Comparison of ENCODE assay signal across 8 mouse cellular contexts in genomic region chr10:40348566-40349536, GRCm38 (mm10). TPM values are rescaled to one million over a fixed set of nuclear protein-coding genes. Genes with fewer than 3 reads are reported as not detected.
A peak's percentile ranks its signal among the peaks of the same experiment; 100 is the strongest.
DNase-seq lines count a peak whose midpoint lies in the region; ATAC-seq and TF ChIP-seq lines count a peak whose summit lies in the region.

No protein-coding gene starts in this region.

- H3K4me3 ChIP-seq in C2C12 (ENCODE audit: insufficient read depth, poor library complexity, severe bottlenecking) = peak overlapping the region; percentile 92
- peak overlapping the region; percentile 100 for H3K4me3 ChIP-seq in erythroblast, embryonic 14.5 days (replicated peaks)
- H3K4me3 ChIP-seq in heart, embryonic 11.5 days (ENCODE audit: low read depth, low read length) = peak overlapping the region; percentile 73
- H3K4me3 ChIP-seq in kidney, embryonic 16.5 days (ENCODE audit: low read length) = peak overlapping the region; percentile 87
- H3K4me3 ChIP-seq in liver, adult 2 months (ENCODE audit: insufficient read depth, low read depth, low read length) = peak overlapping the region; percentile 98
- H3K4me3 ChIP-seq in myocyte = peak overlapping the region; percentile 45

- no peaks in the 10 kb centered on the region for H3K9me3 ChIP-seq in erythroblast, embryonic 14.5 days (ENCODE audit: control insufficient read depth, low read length)
- H3K9me3 ChIP-seq in heart, embryonic 11.5 days (replicated peaks; ENCODE audit: control insufficient read depth, low read length) = no peaks in the 10 kb centered on the region
- H3K9me3 ChIP-seq in kidney, embryonic 16.5 days (ENCODE audit: low read length) = no peaks in the 10 kb centered on the region

- DNase-seq in brain, embryonic 14.5 days (ENCODE audit: low read depth) = peak; percentile 100
- DNase-seq in liver, adult 2 months (ENCODE audit: extremely low read depth, low read depth, low spot score) = peak; percentile 97
- peak; percentile 99 for DNase-seq in splenic B cell, adult 2 months (ENCODE audit: low read depth, low spot score)

- peak overlapping the region; percentile 91 for H3ac ChIP-seq in C2C12 (ENCODE audit: control insufficient read depth, insufficient read length, low read depth)
- peak overlapping the region; percentile 49 for H3ac ChIP-seq in myocyte (ENCODE audit: control insufficient read depth, insufficient read length)

- peak; percentile 85 for TF ChIP-seq POLR2A in brain, embryonic 14.5 days (IDR thresholded peaks at IDR 0.05; ENCODE audit: borderline replicate concordance, extremely low read depth, insufficient read depth, insufficient read length, poor library complexity, severe bottlenecking)
- TF ChIP-seq POLR2A in liver, adult 2 months (IDR thresholded peaks at IDR 0.05; ENCODE audit: extremely low read depth, insufficient read depth, low read length) = peak; percentile 63; the same call in 1 of the 2 replicates
- TF ChIP-seq POLR2A in myocyte (IDR thresholded peaks at IDR 0.05; ENCODE audit: insufficient read length, low read depth) = peak; percentile 41

- H3K36me3 ChIP-seq in C2C12 (ENCODE audit: control insufficient read depth, insufficient read depth) (no peaks in the 10 kb centered on the region), myocyte (ENCODE audit: control insufficient read depth, insufficient read depth) (no peaks in the 10 kb centered on the region)
- no peaks in the 10 kb centered on the region for H3K36me3 ChIP-seq in erythroblast, embryonic 14.5 days (ENCODE audit: control insufficient read depth)
- no peaks in the 10 kb centered on the region for H3K36me3 ChIP-seq in heart, embryonic 11.5 days (ENCODE audit: control insufficient read depth, insufficient read depth, low read length)
- no peaks in the 10 kb centered on the region for H3K36me3 ChIP-seq in kidney, embryonic 16.5 days (ENCODE audit: insufficient read depth, low read length)
- no peaks in the 10 kb centered on the region for H3K36me3 ChIP-seq in liver, adult 2 months (ENCODE audit: control insufficient read depth, insufficient read depth, low read length)
- H3K36me3 ChIP-seq in splenic B cell, adult 2 months (ENCODE audit: control insufficient read depth, insufficient read depth, low read length, poor library complexity, severe bottlenecking) = no peaks in the 10 kb centered on the region

- H3K27me3 ChIP-seq in C2C12 (ENCODE audit: control insufficient read depth, insufficient read depth, insufficient read length) (no peaks in the 10 kb centered on the region), myocyte (ENCODE audit: control insufficient read depth, insufficient read depth, insufficient read length) (no peaks in the 10 kb centered on the region)
- H3K27me3 ChIP-seq in erythroblast, embryonic 14.5 days (ENCODE audit: control insufficient read depth) = peaks cover 3% of the 10 kb centered on the region; the same call in 1 of the 2 replicates
- no peaks in the 10 kb centered on the region for H3K27me3 ChIP-seq in heart, embryonic 11.5 days (ENCODE audit: control insufficient read depth, insufficient read depth, low read length)
- no peaks in the 10 kb centered on the region for H3K27me3 ChIP-seq in kidney, embryonic 16.5 days (ENCODE audit: insufficient read depth, low read length)
- H3K27me3 ChIP-seq in liver, adult 2 months (ENCODE audit: control insufficient read depth, insufficient read depth, low read length) = no peaks in the 10 kb centered on the region
- no peaks in the 10 kb centered on the region for H3K27me3 ChIP-seq in splenic B cell, adult 2 months (ENCODE audit: control insufficient read depth, insufficient read depth, low read length, poor library complexity, severe bottlenecking)

- H3K79me3 ChIP-seq in C2C12 (ENCODE audit: low read depth) = peaks cover 4% of the 10 kb centered on the region

- peak overlapping the region; percentile 92 for H3K27ac ChIP-seq in heart, embryonic 11.5 days (ENCODE audit: low read depth, low read length)
- H3K27ac ChIP-seq in kidney, embryonic 16.5 days (ENCODE audit: low read length) = peak overlapping the region; percentile 97
- H3K27ac ChIP-seq in liver, adult 2 months (replicated peaks; ENCODE audit: insufficient read depth, low read depth, low read length) = peak overlapping the region; percentile 97

- TF ChIP-seq CTCF in C2C12 (IDR thresholded peaks at IDR 0.05; ENCODE audit: control insufficient read depth, insufficient read depth, insufficient read length) = no peak
- TF ChIP-seq CTCF in brain, embryonic 14.5 days (IDR thresholded peaks at IDR 0.05; ENCODE audit: borderline replicate concordance, extremely low read depth, insufficient read depth, insufficient read length) = no peak
- TF ChIP-seq CTCF in liver, adult 2 months (IDR thresholded peaks at IDR 0.05; ENCODE audit: low read depth, low read length) = no peak

- H3K4me2 ChIP-seq in heart, embryonic 11.5 days = peak overlapping the region; percentile 88
- peak overlapping the region; percentile 69 for H3K4me2 ChIP-seq in kidney, embryonic 16.5 days (replicated peaks; ENCODE audit: low read depth, low read length)
- H3K4me2 ChIP-seq in myocyte (ENCODE audit: low read depth) = peak overlapping the region; percentile 87

- peak; percentile 98 for ATAC-seq in heart, embryonic 11.5 days (replicated peaks; ENCODE audit: insufficient number of reproducible peaks, low FRiP score, low TSS enrichment)
- peak; percentile 99 for ATAC-seq in kidney, embryonic 16.5 days (ENCODE audit: low FRiP score, low TSS enrichment)

- WGBS in heart, embryonic 11.5 days (ENCODE audit: insufficient replicate concordance) = under 1% methylated on average over 76 of the region's 76 CpGs
- WGBS in kidney, embryonic 16.5 days = 0% methylated on average over 65 of the region's 76 CpGs
- WGBS in liver, adult 2 months = under 1% methylated on average over 75 of the region's 76 CpGs

- H3K4me1 ChIP-seq in erythroblast, embryonic 14.5 days (ENCODE audit: control insufficient read depth) = peaks cover 35% of the 10 kb centered on the region
- peaks cover 13% of the 10 kb centered on the region for H3K4me1 ChIP-seq in heart, embryonic 11.5 days (ENCODE audit: control insufficient read depth, insufficient read depth, low read length)
- peaks cover 12% of the 10 kb centered on the region; the same call in 1 of the 2 replicates for H3K4me1 ChIP-seq in kidney, embryonic 16.5 days (ENCODE audit: insufficient read depth, low read length)
- no peaks in the 10 kb centered on the region; the same call in 1 of the 2 replicates for H3K4me1 ChIP-seq in liver, adult 2 months (ENCODE audit: control insufficient read depth, insufficient read depth, low read length)

- H3K79me2 ChIP-seq in C2C12 (ENCODE audit: control insufficient read depth, insufficient read depth) (peaks cover 35% of the 10 kb centered on the region), myocyte (ENCODE audit: control insufficient read depth, insufficient read depth) (no peaks in the 10 kb centered on the region)
- H3K79me2 ChIP-seq in liver, adult 2 months (ENCODE audit: control insufficient read depth, insufficient read depth, low read length) = peaks cover 6% of the 10 kb centered on the region; the same call in 1 of the 2 replicates

- H3K9ac ChIP-seq in heart, embryonic 11.5 days (ENCODE audit: low read depth, low read length) = peak overlapping the region; percentile 85
- H3K9ac ChIP-seq in kidney, embryonic 16.5 days (replicated peaks; ENCODE audit: low read length) = peak overlapping the region; percentile 91
- H3K9ac ChIP-seq in liver, adult 2 months (ENCODE audit: low read depth, low read length) = peak overlapping the region; percentile 94

TF ChIP-seq in C2C12, 6 proteins besides CTCF, POLR2A, EP300 and RAD21:
- no peak for TF ChIP-seq FOSL1 (IDR thresholded peaks at IDR 0.05; ENCODE audit: insufficient read depth, low read length, poor library complexity, severe bottlenecking)

TF ChIP-seq in myocyte, 11 proteins besides CTCF, POLR2A, EP300 and RAD21:
- TF ChIP-seq E2F4 (IDR thresholded peaks at IDR 0.05; ENCODE audit: insufficient read depth) (peak; percentile 66), USF1 (IDR thresholded peaks at IDR 0.05; ENCODE audit: low read depth) (no peak), MYOG (IDR thresholded peaks at IDR 0.05; ENCODE audit: control insufficient read depth in 1 of 3, insufficient read depth in 1 of 3, insufficient read length in 2 of 3, low read depth in 2 of 3) (peak in 1 of 3 experiments; percentile 37), TCF12 (IDR thresholded peaks at IDR 0.05; ENCODE audit: insufficient read depth, poor library complexity, severe bottlenecking) (no peak)

RNA-seq across cellular contexts. Expression of gene Cdk19, which starts 9.5 kb away (rescaled TPM):
- polyA plus RNA-seq in C2C12 (2012; fragmentation: generic; extraction: Trizol) (3.9 TPM), myocyte (2012; fragmentation: generic; extraction: Trizol) (5.3 TPM)
- polyA plus RNA-seq in brain, embryonic 14.5 days (2012; rRNA removed) = 20.2 and 21.5 TPM in 2 replicates
- polyA plus RNA-seq in erythroblast, embryonic 14.5 days (2012) = 0.45 and 0.47 TPM in 2 replicates
- polyA plus RNA-seq in heart, embryonic 11.5 days (2014; fragmentation: Nextera tagmentation; extraction: Ambion mirVana) = 6.4 and 8.1 TPM in 2 replicates
- 9.5 and 10.1 TPM in 2 replicates for polyA plus RNA-seq in kidney, embryonic 16.5 days (2015; fragmentation: Nextera tagmentation; extraction: Ambion mirVana)
- total RNA-seq in liver, adult 2 months (2014; rRNA removed) = 3.6 and 4.3 TPM in 2 replicates
- 1.2 and 1.4 TPM in 2 replicates for polyA plus RNA-seq in liver, adult 2 months (2012; rRNA removed)

RNA-seq across cellular contexts. Expression of gene Amd1, which starts 46.9 kb away (rescaled TPM):
- 43.8 TPM for polyA plus RNA-seq in C2C12 (2012; fragmentation: generic; extraction: Trizol)
- 50.5 and 55.6 TPM in 2 replicates for polyA plus RNA-seq in brain, embryonic 14.5 days (2012; rRNA removed)
- 0.27 and 0.69 TPM in 2 replicates for polyA plus RNA-seq in erythroblast, embryonic 14.5 days (2012)
- 64.6 and 68.3 TPM in 2 replicates for polyA plus RNA-seq in heart, embryonic 11.5 days (2014; fragmentation: Nextera tagmentation; extraction: Ambion mirVana)
- polyA plus RNA-seq in kidney, embryonic 16.5 days (2015; fragmentation: Nextera tagmentation; extraction: Ambion mirVana) = 53.1 and 57.7 TPM in 2 replicates
- total RNA-seq in liver, adult 2 months (2014; rRNA removed) = 24.4 and 27.1 TPM in 2 replicates
- polyA plus RNA-seq in liver, adult 2 months (2012; rRNA removed) = 6.2 and 6.9 TPM in 2 replicates
- polyA plus RNA-seq in myocyte (2012; fragmentation: generic; extraction: Trizol) = 34.0 TPM

Comparison
In these comparisons a context has a peak if more than half of its experiments do, and no peak if none do; other contexts are left out.
1. Peak in every context shown above with its lines: DNase-seq, ATAC-seq, H3K4me3 ChIP-seq and H3K27ac ChIP-seq.
2. H3K4me3 ChIP-seq: peak in every context shown above with its lines; median percentile 100 in erythroblast, embryonic 14.5 days; 98 in liver, adult 2 months; 92 in C2C12; 87 in kidney, embryonic 16.5 days; 73 in heart, embryonic 11.5 days; 45 in myocyte.